Mouse (Mus musculus) hindbrain, embryonic 10.5 days (tissue): ENCODE results near the gene Abca5. TPM values are rescaled to one million over a fixed set of nuclear protein-coding genes. Genes with fewer than 3 reads are reported as not detected.
A peak's percentile ranks its signal among the peaks of the same experiment; 100 is the strongest.

ENCODE experiments used
- DNase-seq: peaks from one replicate; pipeline ENCODE4 v3.0.0-alpha.2; 2017; ENCODE audit warnings: low spot score
- H3K27ac ChIP-seq: fragments of 300-500 bp; sonication (generic); 2 replicates; pipeline ENCODE4 v1.5.1; 2016; ENCODE audit warnings: mild to moderate bottlenecking, moderate library complexity
- H3K27me3 ChIP-seq: fragments of 300-500 bp; sonication (generic); 2 replicates; pipeline ENCODE4 v1.6.1; 2016; ENCODE audit warnings: mild to moderate bottlenecking; ENCODE audit not compliant: poor library complexity, insufficient read depth, severe bottlenecking
- H3K36me3 ChIP-seq: fragments of 300-500 bp; sonication (generic); 2 replicates; pipeline ENCODE4 v1.6.1; 2016; ENCODE audit warnings: mild to moderate bottlenecking, moderate library complexity
- H3K4me1 ChIP-seq: fragments of 300-500 bp; sonication (generic); replicated peaks from 2 replicates; pipeline ENCODE4 v1.6.1; 2016; ENCODE audit warnings: mild to moderate bottlenecking
- H3K4me3 ChIP-seq: fragments of 300-500 bp; sonication (generic); 2 replicates; pipeline ENCODE4 v1.5.1; 2016; ENCODE audit warnings: mild to moderate bottlenecking, moderate library complexity
- H3K9me3 ChIP-seq: fragments of 300-500 bp; sonication (generic); 2 replicates; pipeline ENCODE4 v1.6.1; 2016; ENCODE audit warnings: mild to moderate bottlenecking, moderate library complexity
- WGBS: fragments of 180-500 bp; shearing (Covaris S2); methylation state at CpG from one replicate; pipeline ENCODE4 v1.1.7; 2016; 5-methylcytosine and 5-hydroxymethylcytosine counted together
- polyA plus RNA-seq: library from polyadenylated mRNA; unstranded; fragments of >200 nt; fragmentation: Nextera tagmentation; extraction: Ambion mirVana; gene quantifications from 2 replicates; pipeline ENCODE4 v1.2.1, GENCODE M21; 2016

The Abca5 gene
- polyA plus RNA-seq, result 2.5 and 2.6 TPM in 2 replicates

DNA sequence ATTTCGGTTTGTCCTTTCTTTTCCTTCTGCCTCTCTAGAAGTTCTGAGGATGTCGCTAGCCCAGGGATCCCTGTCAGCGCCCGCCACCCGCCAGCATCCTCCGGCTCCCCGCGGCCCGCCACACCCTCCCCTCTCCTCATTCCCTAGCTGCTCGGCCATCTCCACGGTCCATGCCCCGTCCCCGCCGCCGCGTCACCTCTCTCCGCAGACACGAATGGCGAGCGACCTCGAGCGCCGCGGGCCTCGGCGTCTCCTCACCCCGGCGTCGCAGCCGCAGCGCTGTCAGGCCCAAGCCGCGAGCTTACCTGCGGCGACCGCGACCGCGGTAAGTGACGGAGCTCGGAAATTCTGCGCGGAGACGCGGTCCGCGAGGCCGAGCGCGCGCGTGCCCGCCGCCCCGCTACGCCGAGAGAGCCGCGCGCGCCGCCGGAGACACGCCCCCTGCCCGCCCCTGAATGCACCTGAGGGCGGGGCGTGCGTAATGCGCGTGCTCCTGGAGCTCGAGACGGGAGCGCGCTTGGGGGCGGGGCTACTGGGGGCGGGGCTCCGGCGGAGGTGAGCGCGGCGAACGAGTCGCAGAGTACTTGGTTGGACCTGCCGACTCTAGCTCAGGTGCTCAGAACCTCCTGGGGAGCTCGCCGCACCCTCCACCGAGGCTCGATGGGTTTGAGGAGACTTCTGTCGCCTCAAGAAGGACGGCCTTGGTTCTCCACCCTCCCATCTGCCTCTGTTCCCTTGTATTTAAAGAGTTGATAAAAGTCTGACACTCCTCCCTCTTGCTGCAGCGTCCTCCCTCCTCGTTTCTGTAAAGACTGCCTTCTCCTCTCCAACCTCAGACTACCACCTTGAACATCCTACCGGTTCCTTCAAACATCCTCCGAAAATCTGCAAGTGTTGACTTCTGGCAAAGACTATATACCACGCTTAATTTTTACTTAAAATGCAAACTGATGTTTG lies at the start of gene Abca5:
TSS of gene Abca5 (minus strand) at position 428 of the 957 bp plus-strand sequence.
- Histone ChIP-seq H3K36me3 (no peaks in the 10 kb centered on the region), H3K27ac (peak within 1 kb of the TSS; percentile 83), H3K4me1 (no peaks in the 10 kb centered on the region; the same call in 1 of the 2 replicates), H3K27me3 (peaks cover 35% of the 10 kb centered on the region), H3K4me3 (peak within 1 kb of the TSS; percentile 85), H3K9me3 (no peaks in the 10 kb centered on the region)
- WGBS, result under 1% methylated on average over 95 of the region's 95 CpGs
- peak; percentile 84 for DNase-seq

DNA sequence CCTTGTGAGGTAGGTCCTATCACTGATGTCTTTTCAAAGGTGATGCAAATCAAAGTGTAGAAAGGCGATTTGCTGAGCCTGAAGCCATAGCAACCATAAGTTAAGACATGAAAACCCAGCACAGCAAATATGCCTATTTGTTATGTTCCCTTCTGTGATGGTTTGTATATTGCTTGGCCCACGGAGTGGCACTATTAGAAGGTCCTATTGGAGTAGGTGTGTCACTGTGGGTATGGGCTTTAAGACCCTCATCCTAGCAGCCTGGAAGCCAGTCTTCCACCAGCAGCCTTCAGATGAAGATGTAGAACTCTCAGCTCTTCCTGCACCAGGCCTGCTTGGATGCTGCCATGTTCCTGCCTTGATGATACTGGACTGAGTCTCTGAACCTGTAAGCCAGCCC lies 48.0 kb upstream of the Abca5 start:
- Histone ChIP-seq H3K4me1 (no peaks in the 10 kb centered on the region; the same call in 1 of the 2 replicates), H3K4me3 (no peak overlapping the region), H3K27me3 (no peaks in the 10 kb centered on the region), H3K36me3 (no peaks in the 10 kb centered on the region), H3K27ac (no peak overlapping the region), H3K9me3 (no peaks in the 10 kb centered on the region)
- 87% methylated on average over 2 of the region's 2 CpGs for WGBS
- DNase-seq, result no peak

GRCm38 (mm10) chr11:110380310-110380668 lies 42.8 kb upstream of the Abca5 start:
- 41% methylated on average over 15 of the region's 15 CpGs for WGBS
- DNase-seq, result no peak
- no peaks in the 10 kb centered on the region for H3K9me3 ChIP-seq
- H3K4me1 ChIP-seq, result peaks cover 10% of the 10 kb centered on the region
- H3K36me3 ChIP-seq, result no peaks in the 10 kb centered on the region
- peak overlapping the region; percentile 78 for H3K27ac ChIP-seq
- no peaks in the 10 kb centered on the region for H3K27me3 ChIP-seq
- peak overlapping the region; percentile 50 for H3K4me3 ChIP-seq

- WGBS, result 16% methylated on average over 20 of the region's 20 CpGs
- Histone ChIP-seq H3K4me3 (peak overlapping the region; percentile 50), H3K9me3 (no peaks in the 10 kb centered on the region), H3K27ac (peak overlapping the region; percentile 78), H3K27me3 (no peaks in the 10 kb centered on the region), H3K4me1 (peaks cover 10% of the 10 kb centered on the region), H3K36me3 (no peaks in the 10 kb centered on the region)
- DNase-seq, result peak; percentile 60
Measured at GRCm38 (mm10) chr11:110379661-110380309, 42.3 kb upstream of the Abca5 start.

GRCm38 (mm10) chr11:110374036-110374435 lies 36.5 kb upstream of the Abca5 start:
- no peak overlapping the region for H3K27ac ChIP-seq
- no peaks in the 10 kb centered on the region for H3K36me3 ChIP-seq
- peaks cover 7% of the 10 kb centered on the region for H3K4me1 ChIP-seq
- DNase-seq, result no peak
- H3K9me3 ChIP-seq, result no peaks in the 10 kb centered on the region
- no peak overlapping the region for H3K4me3 ChIP-seq
- 86% methylated on average over 9 of the region's 9 CpGs for WGBS
- H3K27me3 ChIP-seq, result no peaks in the 10 kb centered on the region

- H3K4me3 ChIP-seq, result no peak overlapping the region
- no peaks in the 10 kb centered on the region for H3K27me3 ChIP-seq
- no peaks in the 10 kb centered on the region for H3K36me3 ChIP-seq
- no peak overlapping the region for H3K27ac ChIP-seq
- peaks cover 7% of the 10 kb centered on the region for H3K4me1 ChIP-seq
- DNase-seq, result no peak
- no peaks in the 10 kb centered on the region for H3K9me3 ChIP-seq
- 79% methylated on average over 15 of the region's 15 CpGs for WGBS
Measured at GRCm38 (mm10) chr11:110372266-110372954, 34.9 kb upstream of the Abca5 start.

DNA sequence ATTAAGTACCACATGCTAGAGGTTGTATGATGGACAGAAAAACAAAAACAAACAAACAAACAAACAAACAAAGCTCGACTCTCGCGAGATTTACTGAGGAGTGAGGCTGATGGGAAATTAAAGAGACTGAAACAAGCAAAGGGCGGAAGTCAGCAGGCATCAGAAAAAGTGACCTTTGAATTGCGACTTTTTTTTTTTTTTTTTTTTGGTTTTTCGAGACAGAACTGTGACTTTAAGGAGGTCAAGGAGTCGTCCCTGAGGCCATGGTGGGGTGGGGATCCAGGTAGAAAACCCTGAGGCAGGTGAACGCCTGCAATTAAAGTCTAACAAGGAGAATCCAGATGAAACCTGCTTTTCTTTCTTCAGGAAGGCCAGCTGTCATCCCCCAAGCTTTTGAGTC lies 34.3 kb upstream of the Abca5 start:
- 65% methylated on average over 8 of the region's 8 CpGs for WGBS
- Histone ChIP-seq H3K36me3 (no peaks in the 10 kb centered on the region), H3K4me1 (peaks cover 7% of the 10 kb centered on the region), H3K9me3 (no peaks in the 10 kb centered on the region), H3K27ac (no peak overlapping the region), H3K4me3 (no peak overlapping the region), H3K27me3 (no peaks in the 10 kb centered on the region)
- no peak for DNase-seq

- H3K4me1 ChIP-seq, result peaks cover 7% of the 10 kb centered on the region
- H3K36me3 ChIP-seq, result no peaks in the 10 kb centered on the region
- H3K27ac ChIP-seq, result no peak overlapping the region
- 18% methylated on average over 15 of the region's 15 CpGs for WGBS
- no peaks in the 10 kb centered on the region for H3K27me3 ChIP-seq
- no peaks in the 10 kb centered on the region for H3K9me3 ChIP-seq
- DNase-seq, result no peak
- no peak overlapping the region for H3K4me3 ChIP-seq
Measured at GRCm38 (mm10) chr11:110369312-110370019, 31.9 kb upstream of the Abca5 start.

GRCm38 (mm10) chr11:110367638-110368037 lies 30.1 kb upstream of the Abca5 start:
- DNase-seq, result no peak
- no peak overlapping the region for H3K27ac ChIP-seq
- H3K27me3 ChIP-seq, result no peaks in the 10 kb centered on the region
- H3K4me1 ChIP-seq, result peaks cover 7% of the 10 kb centered on the region
- no peaks in the 10 kb centered on the region for H3K36me3 ChIP-seq
- 92% methylated on average over 13 of the region's 13 CpGs for WGBS
- no peak overlapping the region for H3K4me3 ChIP-seq
- H3K9me3 ChIP-seq, result no peaks in the 10 kb centered on the region

DNA sequence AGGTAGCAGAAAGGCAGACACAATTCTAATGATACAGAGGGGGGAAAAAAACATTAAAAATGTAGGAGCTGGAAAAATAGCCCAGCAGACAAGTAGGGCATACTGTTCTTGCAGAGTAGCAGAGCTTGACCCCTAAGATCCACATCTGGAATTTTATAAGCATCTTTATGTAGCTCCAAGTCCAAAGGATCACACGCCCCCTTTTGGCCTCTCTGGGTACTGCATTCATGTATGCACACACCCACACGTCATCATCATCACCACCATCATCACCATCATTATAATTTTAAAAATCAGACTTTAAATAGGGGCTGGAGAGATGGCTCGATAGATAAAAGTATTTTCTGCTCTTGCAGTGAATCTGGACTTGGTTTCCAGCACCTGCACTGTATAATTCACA lies 29.4 kb upstream of the Abca5 start:
- DNase-seq, result no peak
- Histone ChIP-seq H3K27ac (no peak overlapping the region), H3K4me1 (peaks cover 7% of the 10 kb centered on the region), H3K36me3 (no peaks in the 10 kb centered on the region), H3K4me3 (no peak overlapping the region), H3K9me3 (no peaks in the 10 kb centered on the region), H3K27me3 (no peaks in the 10 kb centered on the region)
- WGBS, result 80% methylated on average over 3 of the region's 3 CpGs

- 66% methylated on average over 3 of the region's 3 CpGs for WGBS
- Histone ChIP-seq H3K27me3 (no peaks in the 10 kb centered on the region), H3K4me3 (no peak overlapping the region), H3K4me1 (peaks cover 7% of the 10 kb centered on the region), H3K27ac (no peak overlapping the region), H3K36me3 (no peaks in the 10 kb centered on the region), H3K9me3 (no peaks in the 10 kb centered on the region)
- peak; percentile 63 for DNase-seq
Measured at GRCm38 (mm10) chr11:110365016-110365415, 27.5 kb upstream of the Abca5 start.

GRCm38 (mm10) chr11:110357756-110358551 lies 20.4 kb upstream of the Abca5 start:
- H3K9me3 ChIP-seq, result no peaks in the 10 kb centered on the region
- no peak overlapping the region for H3K27ac ChIP-seq
- H3K4me1 ChIP-seq, result no peaks in the 10 kb centered on the region
- 75% methylated on average over 16 of the region's 16 CpGs for WGBS
- peak; percentile 26 for DNase-seq
- H3K27me3 ChIP-seq, result no peaks in the 10 kb centered on the region
- no peak overlapping the region for H3K4me3 ChIP-seq
- H3K36me3 ChIP-seq, result no peaks in the 10 kb centered on the region
